Mouse (Mus musculus) myocyte (in vitro differentiated cells): ENCODE data around the gene Gm8369. TPM values are rescaled to one million over a fixed set of nuclear protein-coding genes. Genes with fewer than 3 reads are reported as not detected.

ENCODE experiments used
- H3K27me3 ChIP-seq: one replicate; pipeline ENCODE4 v1.6.1; 2011; ENCODE audit not compliant: control insufficient read depth, insufficient read depth, insufficient read length
- H3K36me3 ChIP-seq: one replicate; pipeline ENCODE4 v1.6.1; 2011; ENCODE audit not compliant: control insufficient read depth, insufficient read depth
- H3K4me2 ChIP-seq: one replicate; pipeline ENCODE4 v1.6.1; 2011; ENCODE audit warnings: low read depth, control low read depth
- H3K4me3 ChIP-seq: one replicate; pipeline ENCODE4 v1.5.1; 2011; ENCODE audit warnings: mild to moderate bottlenecking, control low read depth, moderate library complexity
- H3K79me2 ChIP-seq: one replicate; pipeline ENCODE4 v1.6.1; 2011; ENCODE audit not compliant: control insufficient read depth, insufficient read depth
- H3ac ChIP-seq: one replicate; pipeline ENCODE4 v1.6.1; 2011; ENCODE audit not compliant: control insufficient read depth, insufficient read length
- CEBPB ChIP-seq: IDR thresholded peaks from 2 replicates; pipeline ENCODE4 v1.6.1; 2011; ENCODE audit warnings: mild to moderate bottlenecking, moderate library complexity; ENCODE audit not compliant: poor library complexity, insufficient read depth, severe bottlenecking
- E2F4 ChIP-seq: IDR thresholded peaks from one replicate; pipeline ENCODE4 v1.6.1; 2011; ENCODE audit warnings: mild to moderate bottlenecking, control low read depth, moderate library complexity; ENCODE audit not compliant: insufficient read depth
- MAX ChIP-seq: IDR thresholded peaks from one replicate; pipeline ENCODE4 v1.6.1; 2011; ENCODE audit warnings: low read depth, mild to moderate bottlenecking, control low read depth
- MYOD1 ChIP-seq, 3 experiments: IDR thresholded peaks; one replicate each; pipeline ENCODE4 v1.6.1; 2011; ENCODE audit warnings: control low read depth in 2 of 3, low read depth in 2 of 3, mild to moderate bottlenecking in 2 of 3, moderate library complexity in 1 of 3; ENCODE audit not compliant: insufficient read length in 2 of 3, control insufficient read depth in 1 of 3
- MYOG ChIP-seq, 3 experiments: IDR thresholded peaks; one replicate each; pipeline ENCODE4 v1.6.1; 2011; ENCODE audit warnings: control low read depth in 2 of 3, low read depth in 2 of 3, mild to moderate bottlenecking in 2 of 3; ENCODE audit not compliant: insufficient read length in 2 of 3, control insufficient read depth in 1 of 3, insufficient read depth in 1 of 3
- POLR2A ChIP-seq: IDR thresholded peaks from one replicate; pipeline ENCODE4 v1.6.1; 2011; ENCODE audit warnings: low read depth, mild to moderate bottlenecking, control low read depth, moderate library complexity; ENCODE audit not compliant: insufficient read length
- POLR2AphosphoS2 ChIP-seq: IDR thresholded peaks from one replicate; pipeline ENCODE4 v1.6.1; 2011; ENCODE audit warnings: low read depth, control low read depth; ENCODE audit not compliant: insufficient read length
- REST ChIP-seq: IDR thresholded peaks from one replicate; pipeline ENCODE4 v1.6.1; 2011; ENCODE audit warnings: mild to moderate bottlenecking, control low read depth, moderate library complexity; ENCODE audit not compliant: insufficient read depth, insufficient read length
- SRF ChIP-seq: IDR thresholded peaks from one replicate; pipeline ENCODE4 v1.6.1; 2011; ENCODE audit warnings: low read depth; ENCODE audit not compliant: control insufficient read depth, insufficient read length
- TCF12 ChIP-seq: IDR thresholded peaks from one replicate; pipeline ENCODE4 v1.6.1; 2011; ENCODE audit warnings: mild to moderate bottlenecking, control low read depth; ENCODE audit not compliant: poor library complexity, insufficient read depth, severe bottlenecking
- TCF3 ChIP-seq: IDR thresholded peaks from one replicate; pipeline ENCODE4 v1.6.1; 2011; ENCODE audit warnings: low read depth, control low read depth; ENCODE audit not compliant: insufficient read length
- USF1 ChIP-seq: IDR thresholded peaks from one replicate; pipeline ENCODE4 v1.6.1; 2011; ENCODE audit warnings: low read depth, mild to moderate bottlenecking, control low read depth, moderate library complexity
- polyA plus RNA-seq: library from polyadenylated mRNA; unstranded; fragments of >200 nt; fragmentation: generic; extraction: Trizol; gene quantifications from one replicate; pipeline ENCODE4 v1.2.1, GENCODE M21; 2012; ENCODE audit warnings: missing spikeins

The Gm8369 gene
- polyA plus RNA-seq, 1 experiment = not detected

DNA sequence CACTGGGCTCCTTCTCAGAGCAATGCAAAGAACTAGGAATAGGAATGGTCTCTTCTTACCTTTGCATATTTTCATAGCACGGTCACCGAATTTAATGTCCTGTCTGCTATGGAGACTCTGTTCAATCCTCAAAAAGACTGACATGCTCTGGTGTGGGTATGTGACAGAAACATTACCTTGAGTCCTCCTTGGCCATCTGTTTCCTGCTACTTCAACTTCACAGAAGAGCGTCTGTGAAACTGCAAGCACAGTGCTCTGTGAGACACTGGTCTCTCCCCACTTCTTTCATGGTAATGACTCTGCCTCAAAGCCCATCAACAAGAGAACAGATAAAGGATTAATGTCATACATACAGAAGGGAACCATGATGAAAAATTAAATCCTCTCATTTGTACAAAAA is 1.4 kb upstream of the Gm8369 start:
- no peaks in the 10 kb centered on the region for H3K79me2 ChIP-seq
- TF ChIP-seq POLR2A (no peak), POLR2AphosphoS2 (no peak), SRF (no peak), CEBPB (no peak), USF1 (no peak), TCF3 (no peak), E2F4 (no peak), TCF12 (no peak)
- no peaks in the 10 kb centered on the region for H3K27me3 ChIP-seq
- H3K36me3 ChIP-seq = no peaks in the 10 kb centered on the region
- no peak overlapping the region for H3K4me2 ChIP-seq
- H3K4me3 ChIP-seq = no peak overlapping the region
- H3ac ChIP-seq = no peak overlapping the region

DNA sequence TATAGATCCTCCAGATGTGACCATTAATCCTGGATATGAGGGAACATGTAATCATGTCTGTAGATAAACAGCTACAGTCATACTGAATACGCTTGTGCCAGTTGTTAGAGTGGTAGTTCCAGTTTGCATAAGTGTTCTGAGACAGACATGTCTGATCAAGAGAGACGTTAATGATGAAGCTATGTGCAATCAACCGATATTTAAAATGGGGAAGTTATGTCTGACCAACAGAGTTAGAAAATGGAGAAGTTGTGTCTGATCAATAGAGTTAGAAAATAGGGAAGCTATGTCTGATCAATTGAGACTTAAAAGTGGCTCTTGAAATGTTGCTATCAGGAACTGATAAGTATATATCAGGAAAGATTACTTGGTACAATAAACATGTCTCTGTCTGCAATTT is 472 bp upstream of the Gm8369 start:
- Histone ChIP-seq H3K36me3 (no peaks in the 10 kb centered on the region), H3ac (no peak overlapping the region), H3K4me2 (no peak overlapping the region), H3K4me3 (no peak overlapping the region), H3K27me3 (no peaks in the 10 kb centered on the region), H3K79me2 (no peaks in the 10 kb centered on the region)
- TF ChIP-seq E2F4 (no peak), MYOG (IDR thresholded peaks at IDR 0.05; ENCODE audit: control insufficient read depth in 1 of 3, insufficient read depth in 1 of 3, insufficient read length in 2 of 3, low read depth in 2 of 3) (no peak), CEBPB (no peak), MAX (no peak), USF1 (no peak), MYOD1 (IDR thresholded peaks at IDR 0.05; ENCODE audit: control insufficient read depth in 1 of 3, insufficient read length in 2 of 3, low read depth in 2 of 3) (no peak), REST (no peak)

DNA sequence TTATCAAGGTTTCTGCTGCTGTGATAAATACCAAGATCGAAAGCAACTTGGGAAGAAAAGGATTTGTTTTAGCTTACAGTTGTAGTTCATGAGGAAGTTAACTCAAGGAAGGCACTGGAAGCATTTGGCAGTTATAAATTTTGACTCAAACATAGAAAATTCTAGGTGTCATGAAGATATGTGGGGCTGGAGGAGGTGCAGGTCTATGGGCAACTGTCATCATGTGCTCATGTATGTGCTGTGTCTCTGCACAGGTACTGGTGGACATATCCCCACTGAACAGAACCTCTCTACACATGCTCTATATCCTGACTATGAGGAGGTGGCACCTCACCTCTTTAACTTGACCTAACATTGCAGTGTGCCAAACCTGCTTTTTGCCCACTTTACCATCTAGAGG is 861 bp downstream of the Gm8369 start:
- Histone ChIP-seq H3K4me3 (no peak overlapping the region), H3K79me2 (no peaks in the 10 kb centered on the region), H3K4me2 (no peak overlapping the region), H3K27me3 (no peaks in the 10 kb centered on the region), H3ac (no peak overlapping the region), H3K36me3 (no peaks in the 10 kb centered on the region)
- TF ChIP-seq CEBPB (no peak), USF1 (no peak), MAX (no peak), MYOD1 (IDR thresholded peaks at IDR 0.05; ENCODE audit: control insufficient read depth in 1 of 3, insufficient read length in 2 of 3, low read depth in 2 of 3) (no peak), MYOG (IDR thresholded peaks at IDR 0.05; ENCODE audit: control insufficient read depth in 1 of 3, insufficient read depth in 1 of 3, insufficient read length in 2 of 3, low read depth in 2 of 3) (no peak), E2F4 (no peak), SRF (no peak), REST (no peak), TCF12 (no peak), POLR2AphosphoS2 (no peak), TCF3 (no peak), POLR2A (no peak)

DNA sequence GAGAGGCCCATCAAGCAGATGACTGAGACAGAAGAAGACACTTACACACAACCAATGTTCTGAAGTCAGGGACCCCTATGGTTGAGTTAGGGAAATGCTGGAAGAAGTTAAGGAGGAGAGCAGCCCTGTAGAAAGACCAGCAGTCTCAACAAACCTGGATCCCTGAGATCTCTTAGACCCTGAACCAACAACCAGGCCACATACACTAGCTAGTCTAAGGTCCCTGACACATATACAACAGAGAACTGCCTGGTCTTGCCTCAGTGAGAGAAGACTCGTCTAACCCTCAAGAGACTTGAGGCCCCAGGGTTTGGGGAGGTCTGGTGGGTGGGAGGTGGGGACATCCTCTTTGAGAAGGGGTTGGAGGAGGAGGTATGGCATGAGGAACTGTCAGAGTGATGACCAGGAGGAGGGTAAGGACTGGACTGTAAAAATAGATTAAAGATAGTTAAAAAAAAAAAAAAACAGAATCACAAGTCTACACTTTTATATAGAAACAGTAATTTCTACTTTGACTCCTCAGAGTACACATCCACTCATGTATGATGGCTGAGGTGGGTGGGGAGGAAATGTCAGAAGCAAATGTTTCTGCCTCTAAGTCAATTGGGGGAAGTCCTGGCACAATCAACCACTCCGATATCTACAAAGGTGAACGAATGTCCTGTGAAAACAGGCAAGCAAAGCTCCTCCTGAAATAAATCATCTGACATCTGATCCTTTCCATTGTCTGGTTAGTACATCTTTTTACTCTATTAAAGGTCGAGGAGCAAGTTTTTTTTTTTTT is 5.9 kb downstream of the Gm8369 start:
- H3ac ChIP-seq = no peak overlapping the region
- no peaks in the 10 kb centered on the region for H3K79me2 ChIP-seq
- TF ChIP-seq TCF3 (no peak), SRF (no peak), CEBPB (no peak), MAX (no peak), USF1 (no peak), MYOD1 (IDR thresholded peaks at IDR 0.05; ENCODE audit: control insufficient read depth in 1 of 3, insufficient read length in 2 of 3, low read depth in 2 of 3) (no peak), E2F4 (no peak), POLR2AphosphoS2 (no peak), REST (no peak), MYOG (IDR thresholded peaks at IDR 0.05; ENCODE audit: control insufficient read depth in 1 of 3, insufficient read depth in 1 of 3, insufficient read length in 2 of 3, low read depth in 2 of 3) (no peak), TCF12 (no peak), POLR2A (no peak)
- no peak overlapping the region for H3K4me3 ChIP-seq
- H3K36me3 ChIP-seq = no peaks in the 10 kb centered on the region
- no peaks in the 10 kb centered on the region for H3K27me3 ChIP-seq
- H3K4me2 ChIP-seq = no peak overlapping the region

DNA sequence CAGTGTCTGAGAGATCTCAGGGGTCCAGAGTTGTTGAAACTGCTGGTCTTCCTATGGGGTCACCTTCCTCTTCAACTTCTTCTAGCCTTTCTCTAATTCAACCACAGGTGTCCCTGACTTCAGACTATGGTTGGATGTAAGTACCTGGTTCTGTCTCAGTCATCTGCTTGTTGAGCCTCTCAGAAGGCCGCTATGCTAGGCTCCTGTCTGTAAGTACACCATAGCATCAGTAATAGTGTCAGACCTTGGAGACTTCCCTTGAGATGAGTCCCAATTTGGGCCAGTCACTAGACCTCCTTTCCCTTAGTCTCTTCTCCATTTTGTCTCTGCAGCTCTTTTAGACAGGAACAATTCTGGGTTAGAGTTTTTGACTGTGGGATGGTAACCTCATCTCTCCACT is 6.9 kb downstream of the Gm8369 start:
- Histone ChIP-seq H3K4me3 (no peak overlapping the region), H3K27me3 (no peaks in the 10 kb centered on the region), H3ac (no peak overlapping the region), H3K4me2 (no peak overlapping the region), H3K36me3 (no peaks in the 10 kb centered on the region), H3K79me2 (no peaks in the 10 kb centered on the region)
- TF ChIP-seq REST (no peak), TCF12 (no peak), E2F4 (no peak), CEBPB (no peak), MYOG (IDR thresholded peaks at IDR 0.05; ENCODE audit: control insufficient read depth in 1 of 3, insufficient read depth in 1 of 3, insufficient read length in 2 of 3, low read depth in 2 of 3) (no peak), SRF (no peak), MYOD1 (IDR thresholded peaks at IDR 0.05; ENCODE audit: control insufficient read depth in 1 of 3, insufficient read length in 2 of 3, low read depth in 2 of 3) (no peak), POLR2A (no peak), USF1 (no peak), MAX (no peak)
